Mouse (Mus musculus) C2C12 (cell line): ENCODE results near the gene Allc.

Experiments used
- CTCF ChIP-seq: IDR thresholded peaks from one replicate; pipeline ENCODE4 v1.5.1; 2011; ENCODE audit not compliant: control insufficient read depth, insufficient read depth, insufficient read length
- MYOD1 ChIP-seq: IDR thresholded peaks from one replicate; pipeline ENCODE4 v1.6.1; 2011; ENCODE audit warnings: low read depth; ENCODE audit not compliant: control insufficient read depth, insufficient read length

DNA sequence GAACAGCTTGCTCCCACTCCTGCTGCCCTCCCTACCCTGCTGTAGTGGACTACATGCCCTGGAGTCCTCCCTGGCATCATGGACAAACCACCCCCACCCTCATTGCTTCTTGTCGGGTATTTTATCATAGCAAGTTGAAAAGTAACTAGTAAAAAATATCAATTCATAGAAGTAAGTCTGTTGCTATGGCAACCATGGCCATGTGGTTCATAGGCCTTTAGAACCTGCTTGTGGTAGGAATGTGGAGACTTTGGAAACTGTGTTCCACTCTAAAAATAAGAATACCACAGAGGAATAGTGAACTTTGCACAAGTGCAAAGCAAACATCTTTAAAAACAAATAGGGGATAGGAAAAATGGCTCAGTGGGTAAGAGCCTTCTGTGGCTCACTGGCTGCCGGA is 10.1 kb downstream of the Allc start:
- TF ChIP-seq CTCF (no peak), MYOD1 (no peak)
